Mouse (Mus musculus) layer of hippocampus, adult 9-11 months (tissue): ENCODE measurements at regions not wholly inside any gene's neighbourhood (a gene's known extent, or its start where the extent isn't known, plus 50 kb on each side); places are given as distances from the start of the nearest gene placed in this dataset.

ENCODE experiments used
- DNase-seq: peaks from one replicate; pipeline ENCODE4 v3.0.0; 2022

DNA sequence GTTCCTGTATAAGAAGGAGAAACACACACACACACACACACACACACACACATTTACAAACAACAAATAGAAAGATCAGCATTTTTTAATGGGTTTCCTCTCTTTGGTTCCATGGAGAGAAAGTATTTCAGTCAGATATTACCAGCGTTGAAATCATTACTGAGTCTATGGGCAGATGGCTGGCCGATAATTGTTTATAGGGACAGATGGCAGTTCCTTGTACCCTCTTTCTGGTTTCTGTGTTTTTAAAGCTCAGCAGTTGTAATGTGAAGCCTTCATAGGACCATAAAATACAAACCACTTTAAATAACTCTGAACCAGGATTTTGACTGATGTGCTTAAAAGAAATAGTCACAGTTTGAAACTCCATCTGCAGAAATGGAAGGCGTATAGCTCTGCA lies 487.5 kb upstream of the Cypt14 start:
- DNase-seq: peak; percentile 43

DNA sequence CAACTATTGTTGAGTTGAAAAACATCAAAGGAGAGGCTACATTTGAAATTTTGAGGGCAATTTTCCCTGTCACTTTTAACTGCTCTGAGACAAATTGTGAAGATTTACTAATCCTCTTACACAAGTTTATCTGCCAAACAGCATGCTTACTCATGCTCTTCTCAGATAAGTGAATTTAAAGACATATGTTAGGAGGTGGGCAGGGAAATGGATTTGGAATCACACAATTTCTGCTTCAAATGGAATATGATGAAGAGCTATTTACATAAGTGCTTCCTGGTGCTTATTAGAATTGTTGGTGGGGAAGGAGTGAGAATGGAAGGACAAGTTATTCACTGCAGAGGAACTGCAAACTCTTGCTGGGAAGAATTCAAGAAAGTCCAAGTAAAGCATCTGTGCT lies 473.2 kb upstream of the Cypt14 start:
- DNase-seq: no peak
